Mouse (Mus musculus) intestine, embryonic 16.5 days (tissue): ENCODE measurements around the gene Slc38a3. TPM values are rescaled to one million over a fixed set of nuclear protein-coding genes. Genes with fewer than 3 reads are reported as not detected.

Experiments
- ATAC-seq: fragments of 200-750 bp; cut with Nextera tagmentation; 2 replicates; pipeline ENCODE4 v1.8.0; 2017; ENCODE audit warnings: moderate TSS enrichment, moderate library complexity
- H3K27ac ChIP-seq: fragments of 300-500 bp; sonication (generic); 2 replicates; pipeline ENCODE4 v1.5.1; 2014; ENCODE audit warnings: mild to moderate bottlenecking, low read length
- H3K27me3 ChIP-seq: fragments of 300-500 bp; sonication (generic); replicated peaks from 2 replicates; pipeline ENCODE4 v1.6.1; 2014; ENCODE audit warnings: low read length, control low read depth, mixed read lengths; ENCODE audit not compliant: control insufficient read depth, insufficient read depth
- H3K36me3 ChIP-seq: fragments of 300-500 bp; sonication (generic); 2 replicates; pipeline ENCODE4 v1.6.1; 2014; ENCODE audit warnings: low read length, control low read depth; ENCODE audit not compliant: control insufficient read depth, insufficient read depth
- H3K4me1 ChIP-seq: fragments of 300-500 bp; sonication (generic); 2 replicates; pipeline ENCODE4 v1.6.1; 2014; ENCODE audit warnings: low read length, control low read depth, mixed read lengths; ENCODE audit not compliant: control insufficient read depth, insufficient read depth
- H3K4me2 ChIP-seq: fragments of 300-500 bp; sonication (generic); 2 replicates; pipeline ENCODE4 v1.6.1; 2014; ENCODE audit warnings: low read depth, low read length, control low read depth
- H3K4me3 ChIP-seq: fragments of 300-500 bp; sonication (generic); 2 replicates; pipeline ENCODE4 v1.5.1; 2014; ENCODE audit warnings: mild to moderate bottlenecking, low read length
- H3K9ac ChIP-seq: fragments of 300-500 bp; sonication (generic); 2 replicates; pipeline ENCODE4 v1.6.1; 2014; ENCODE audit warnings: low read depth, low read length
- H3K9me3 ChIP-seq: fragments of 300-500 bp; sonication (generic); 2 replicates; pipeline ENCODE4 v1.6.1; 2016; ENCODE audit warnings: low read length, control low read depth; ENCODE audit not compliant: control insufficient read depth
- WGBS: fragments of 180-500 bp; shearing (Covaris S2); extraction: QIAGEN DNeasy Blood & Tissue Kit; methylation state at CpG from one replicate; pipeline ENCODE4 v1.1.7; 2014; 5-methylcytosine and 5-hydroxymethylcytosine counted together
- polyA plus RNA-seq: library from polyadenylated mRNA; unstranded; fragments of >200 nt; fragmentation: Nextera tagmentation; extraction: Ambion mirVana; gene quantifications from 2 replicates; pipeline ENCODE4 v1.2.1, GENCODE M21; 2015

The Slc38a3 gene
- polyA plus RNA-seq, 1 experiment from 2014 or later = 10.1 TPM

DNA sequence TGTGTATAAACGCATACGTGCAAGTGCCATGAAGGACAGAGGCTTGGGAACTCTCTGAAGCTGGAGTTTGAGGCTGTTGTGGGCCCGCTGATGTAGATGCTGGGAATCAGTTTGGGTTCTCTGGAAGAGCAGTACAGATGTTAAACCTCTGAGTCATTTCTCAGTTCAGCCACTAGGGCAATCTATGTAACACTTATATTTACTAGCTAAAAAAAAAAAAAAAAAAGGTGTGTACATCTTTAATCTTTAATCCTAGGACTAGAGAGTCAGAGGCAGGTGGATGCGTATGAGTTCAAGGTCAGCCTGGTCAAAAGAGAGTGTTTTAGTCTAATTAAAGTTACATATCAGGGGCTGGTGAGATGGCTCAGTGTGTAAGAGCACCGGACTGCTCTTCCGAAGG lies 22.4 kb downstream of the Slc38a3 start:
- Histone ChIP-seq H3K4me2 (no peak overlapping the region), H3K36me3 (no peaks in the 10 kb centered on the region), H3K4me1 (0 out of 2 replicates have a peak, but pooled peaks cover 4% of the 10 kb centered on the region), H3K27me3 (no peaks in the 10 kb centered on the region), H3K27ac (no peak overlapping the region), H3K9ac (no peak overlapping the region), H3K4me3 (no peak overlapping the region), H3K9me3 (no peaks in the 10 kb centered on the region)
- ATAC-seq = no peak
- 76% methylated on average over 6 of the region's 6 CpGs for WGBS

DNA sequence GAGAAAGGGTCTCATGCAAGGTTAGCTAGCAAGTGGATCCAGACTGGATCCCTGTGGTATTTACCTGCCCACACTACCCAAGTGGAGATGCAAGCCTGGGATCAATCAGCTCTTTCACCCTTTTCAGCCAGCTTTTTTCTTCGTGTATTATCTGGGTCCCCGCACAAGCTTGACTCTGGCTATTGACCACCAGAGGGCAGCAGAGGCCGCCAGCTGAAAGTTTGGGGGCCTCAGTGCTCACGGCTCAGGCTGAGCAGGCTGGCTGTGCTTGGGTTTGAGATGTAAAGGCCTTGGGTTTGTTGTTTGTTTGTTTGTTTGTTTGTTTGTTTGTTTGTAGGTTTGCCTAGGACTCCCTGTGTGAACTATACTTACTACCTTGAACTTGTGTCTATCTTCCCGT lies 23.8 kb downstream of the Slc38a3 start:
- H3K4me1 ChIP-seq = 0 out of 2 replicates have a peak, but pooled peaks cover 4% of the 10 kb centered on the region
- ATAC-seq = peak; percentile 67
- H3K27me3 ChIP-seq = no peaks in the 10 kb centered on the region
- H3K36me3 ChIP-seq = no peaks in the 10 kb centered on the region
- H3K9ac ChIP-seq = no peak overlapping the region
- WGBS = 15% methylated on average over 5 of the region's 5 CpGs
- no peak overlapping the region for H3K27ac ChIP-seq
- 0 out of 2 replicates have a peak overlapping the region, but pooled peaks have one; percentile 81 for H3K4me2 ChIP-seq
- no peak overlapping the region for H3K4me3 ChIP-seq
- no peaks in the 10 kb centered on the region for H3K9me3 ChIP-seq

DNA sequence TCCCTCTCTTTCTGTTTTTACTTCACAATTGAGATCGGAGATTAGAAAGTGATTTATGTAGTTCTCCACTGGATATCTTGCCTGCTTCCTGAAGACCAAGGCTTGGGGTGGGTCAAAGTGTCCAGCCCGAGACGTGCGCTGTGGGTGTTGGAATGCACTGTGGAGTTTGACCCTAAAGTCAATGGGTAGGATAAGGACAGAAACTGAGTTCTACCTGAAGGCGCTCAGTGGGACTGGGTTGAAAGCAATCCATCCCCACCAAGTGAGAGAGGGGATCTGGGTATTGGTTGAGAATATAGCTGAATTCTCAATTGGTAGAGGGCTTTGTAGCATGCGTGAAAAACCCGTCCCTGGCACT lies 24.2 kb downstream of the Slc38a3 start:
- Histone ChIP-seq H3K4me3 (peak overlapping the region; percentile 49; the same call in 1 of the 2 replicates), H3K4me1 (peaks cover 6% of the 10 kb centered on the region; the same call in 1 of the 2 replicates), H3K36me3 (no peaks in the 10 kb centered on the region), H3K27ac (peak overlapping the region; percentile 50; the same call in 1 of the 2 replicates), H3K9ac (peak overlapping the region; percentile 75), H3K4me2 (peak overlapping the region; percentile 81), H3K27me3 (no peaks in the 10 kb centered on the region), H3K9me3 (no peaks in the 10 kb centered on the region)
- WGBS = 42% methylated on average over 7 of the region's 7 CpGs
- ATAC-seq = peak; percentile 67

DNA sequence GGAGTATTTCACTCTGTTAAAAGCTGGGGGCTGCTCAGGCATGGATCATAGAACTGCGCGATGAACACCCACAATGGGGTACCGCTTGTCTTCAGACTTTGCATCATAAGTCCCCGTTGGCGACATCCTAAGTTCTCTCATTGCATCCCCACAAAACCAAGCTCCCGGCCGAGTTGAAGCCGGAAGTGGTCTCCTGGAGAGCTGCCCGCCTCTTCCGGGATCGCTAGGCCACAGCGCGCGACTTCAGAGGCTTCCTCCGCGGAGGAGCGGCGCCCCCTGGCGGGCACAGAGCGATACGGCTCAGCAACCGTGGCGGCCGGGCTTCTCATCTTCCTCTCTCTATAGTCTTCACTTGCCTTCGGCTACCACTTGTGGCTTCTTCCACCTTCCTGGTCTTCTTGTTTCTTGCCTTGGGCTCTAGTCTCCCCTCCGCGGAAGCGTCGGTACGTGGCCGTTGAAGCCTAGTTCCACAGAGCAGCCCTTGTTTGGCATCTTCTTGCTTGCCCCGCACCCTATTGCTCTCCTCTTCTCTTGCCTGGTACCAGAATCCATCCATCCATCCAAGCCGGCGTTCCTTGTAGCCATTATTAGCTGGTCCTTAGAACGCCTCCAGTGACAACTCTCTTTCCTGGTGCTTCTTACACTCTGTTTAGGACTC lies 24.7 kb downstream of the Slc38a3 start:
- ATAC-seq = peak; percentile 79
- WGBS = 5% methylated on average over 35 of the region's 35 CpGs
- H3K4me1 ChIP-seq = peaks cover 7% of the 10 kb centered on the region; the same call in 1 of the 2 replicates
- H3K27ac ChIP-seq = peak overlapping the region; percentile 61
- H3K4me2 ChIP-seq = peak overlapping the region; percentile 81
- peak overlapping the region; percentile 49 for H3K4me3 ChIP-seq
- no peaks in the 10 kb centered on the region for H3K9me3 ChIP-seq
- H3K27me3 ChIP-seq = no peaks in the 10 kb centered on the region
- H3K36me3 ChIP-seq = no peaks in the 10 kb centered on the region
- peak overlapping the region; percentile 75 for H3K9ac ChIP-seq

DNA sequence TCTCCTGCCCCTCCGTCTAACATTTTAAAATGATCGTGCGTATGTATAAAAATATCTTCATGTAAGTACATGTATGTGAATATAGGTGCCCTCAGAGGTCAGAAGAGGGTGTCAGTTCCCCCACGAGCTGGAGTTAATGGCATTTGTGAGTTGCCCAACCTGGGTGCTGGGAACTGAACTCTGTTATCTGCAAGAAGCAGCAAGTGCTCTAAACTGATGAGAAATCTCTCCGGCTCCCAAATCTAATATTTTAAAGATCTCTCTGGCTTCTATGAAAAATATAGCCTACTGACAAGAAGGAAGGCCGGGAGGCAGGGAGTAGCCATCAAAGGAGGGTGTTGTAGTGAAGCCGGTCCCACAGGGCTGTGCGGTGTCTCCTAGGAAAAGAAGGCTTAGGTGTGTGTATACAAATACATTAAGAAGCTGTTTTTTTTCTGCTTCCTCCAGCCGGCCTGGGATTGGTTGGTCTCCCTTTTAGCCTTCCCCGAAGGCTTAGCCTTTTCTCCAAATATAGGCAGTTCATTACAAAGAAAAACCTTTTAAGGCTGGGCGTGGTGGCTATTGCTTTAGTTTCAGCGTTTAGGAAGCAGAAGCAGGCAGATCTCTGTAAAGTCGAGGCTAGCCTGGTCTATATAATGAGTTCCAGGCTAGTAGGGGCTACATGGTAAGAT lies 25.7 kb downstream of the Slc38a3 start:
- WGBS = 92% methylated on average over 13 of the region's 13 CpGs
- H3K4me3 ChIP-seq = no peak overlapping the region
- no peaks in the 10 kb centered on the region for H3K9me3 ChIP-seq
- no peak for ATAC-seq
- no peak overlapping the region for H3K27ac ChIP-seq
- H3K9ac ChIP-seq = peak overlapping the region; percentile 75; the same call in 1 of the 2 replicates
- no peaks in the 10 kb centered on the region for H3K27me3 ChIP-seq
- H3K4me1 ChIP-seq = peaks cover 9% of the 10 kb centered on the region; the same call in 1 of the 2 replicates
- H3K4me2 ChIP-seq = peak overlapping the region; percentile 81; the same call in 1 of the 2 replicates
- no peaks in the 10 kb centered on the region for H3K36me3 ChIP-seq

DNA sequence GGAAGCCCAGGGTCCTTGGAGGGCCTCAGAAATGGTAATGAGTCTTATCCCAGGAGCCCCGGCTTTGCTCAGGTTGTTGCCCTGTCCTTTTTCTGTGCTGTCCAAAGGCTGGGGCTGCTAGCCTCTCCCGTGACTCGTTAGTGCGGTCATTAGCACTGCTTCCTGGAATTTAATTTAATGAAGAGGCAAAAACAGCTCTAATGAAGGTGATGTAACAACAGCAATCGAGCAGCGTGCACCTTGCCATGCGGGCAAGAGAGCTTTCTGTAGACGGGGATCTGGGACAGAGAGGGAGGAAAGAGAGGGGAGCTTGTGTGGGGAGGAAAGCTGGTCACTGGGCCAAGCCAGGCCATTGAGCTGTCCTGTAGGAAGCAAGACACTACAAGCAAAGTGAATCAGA lies 27.7 kb downstream of the Slc38a3 start:
- no peaks in the 10 kb centered on the region for H3K36me3 ChIP-seq
- H3K9me3 ChIP-seq = no peaks in the 10 kb centered on the region
- H3K4me3 ChIP-seq = no peak overlapping the region
- H3K4me1 ChIP-seq = peaks cover 12% of the 10 kb centered on the region; the same call in 1 of the 2 replicates
- no peak overlapping the region for H3K27ac ChIP-seq
- 64% methylated on average over 8 of the region's 8 CpGs for WGBS
- no peak overlapping the region for H3K4me2 ChIP-seq
- no peak for ATAC-seq
- no peak overlapping the region for H3K9ac ChIP-seq
- no peaks in the 10 kb centered on the region for H3K27me3 ChIP-seq

DNA sequence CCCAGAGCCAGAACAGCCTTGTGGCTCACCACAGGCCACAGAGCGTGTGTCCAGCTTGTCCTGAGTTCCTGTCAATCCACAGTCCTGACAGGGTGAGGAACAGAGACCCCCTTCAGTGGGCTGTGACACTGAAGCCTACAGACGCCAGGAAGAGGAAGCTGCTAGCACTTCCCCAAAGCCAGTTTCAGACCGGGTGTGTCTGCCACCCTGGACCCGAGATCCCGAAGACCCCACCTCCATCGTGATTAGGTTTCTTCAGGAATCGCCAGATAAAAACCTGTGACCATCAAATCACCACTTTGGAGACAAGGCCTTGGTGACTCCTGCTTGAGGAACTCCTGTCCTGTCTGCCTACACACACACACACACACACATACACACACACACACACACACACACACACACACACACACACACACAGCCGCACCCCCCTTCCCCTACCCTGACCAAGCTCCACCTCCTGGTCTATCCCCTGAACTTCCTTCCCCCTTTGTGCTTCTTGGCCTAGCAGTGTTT lies 29.0 kb downstream of the Slc38a3 start:
- H3K4me3 ChIP-seq = no peak overlapping the region
- H3K9me3 ChIP-seq = no peaks in the 10 kb centered on the region
- peak overlapping the region; percentile 16 for H3K9ac ChIP-seq
- WGBS = 37% methylated on average over 8 of the region's 8 CpGs
- H3K27ac ChIP-seq = no peak overlapping the region
- H3K27me3 ChIP-seq = no peaks in the 10 kb centered on the region
- H3K36me3 ChIP-seq = no peaks in the 10 kb centered on the region
- H3K4me1 ChIP-seq = peaks cover 18% of the 10 kb centered on the region; the same call in 1 of the 2 replicates
- ATAC-seq = no peak
- no peak overlapping the region for H3K4me2 ChIP-seq

DNA sequence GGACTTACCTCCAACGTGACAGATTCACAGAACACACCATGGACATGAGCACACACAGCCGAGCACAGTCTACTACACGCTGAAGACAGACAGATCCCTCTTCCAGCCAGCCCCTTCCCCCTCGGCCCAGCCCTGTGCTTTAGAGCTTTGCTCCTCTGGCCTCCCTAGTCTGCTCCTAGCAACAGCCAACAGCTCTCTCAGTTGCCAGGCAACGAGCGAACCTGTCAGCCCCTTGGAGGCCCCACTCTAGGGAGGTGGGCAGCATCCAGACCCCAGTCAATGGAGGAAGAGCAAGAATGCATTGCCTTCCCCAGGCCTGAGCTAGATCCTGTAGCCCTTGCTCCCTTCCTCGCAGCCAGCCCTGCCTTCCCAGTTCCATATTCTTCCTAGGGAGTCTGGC lies 32.3 kb downstream of the Slc38a3 start:
- H3K9ac ChIP-seq = no peak overlapping the region
- no peaks in the 10 kb centered on the region for H3K9me3 ChIP-seq
- no peaks in the 10 kb centered on the region for H3K27me3 ChIP-seq
- H3K4me1 ChIP-seq = peaks cover 24% of the 10 kb centered on the region
- 25% methylated on average over 7 of the region's 7 CpGs for WGBS
- no peak overlapping the region for H3K4me3 ChIP-seq
- no peak overlapping the region for H3K27ac ChIP-seq
- ATAC-seq = no peak
- H3K36me3 ChIP-seq = no peaks in the 10 kb centered on the region
- no peak overlapping the region for H3K4me2 ChIP-seq

DNA sequence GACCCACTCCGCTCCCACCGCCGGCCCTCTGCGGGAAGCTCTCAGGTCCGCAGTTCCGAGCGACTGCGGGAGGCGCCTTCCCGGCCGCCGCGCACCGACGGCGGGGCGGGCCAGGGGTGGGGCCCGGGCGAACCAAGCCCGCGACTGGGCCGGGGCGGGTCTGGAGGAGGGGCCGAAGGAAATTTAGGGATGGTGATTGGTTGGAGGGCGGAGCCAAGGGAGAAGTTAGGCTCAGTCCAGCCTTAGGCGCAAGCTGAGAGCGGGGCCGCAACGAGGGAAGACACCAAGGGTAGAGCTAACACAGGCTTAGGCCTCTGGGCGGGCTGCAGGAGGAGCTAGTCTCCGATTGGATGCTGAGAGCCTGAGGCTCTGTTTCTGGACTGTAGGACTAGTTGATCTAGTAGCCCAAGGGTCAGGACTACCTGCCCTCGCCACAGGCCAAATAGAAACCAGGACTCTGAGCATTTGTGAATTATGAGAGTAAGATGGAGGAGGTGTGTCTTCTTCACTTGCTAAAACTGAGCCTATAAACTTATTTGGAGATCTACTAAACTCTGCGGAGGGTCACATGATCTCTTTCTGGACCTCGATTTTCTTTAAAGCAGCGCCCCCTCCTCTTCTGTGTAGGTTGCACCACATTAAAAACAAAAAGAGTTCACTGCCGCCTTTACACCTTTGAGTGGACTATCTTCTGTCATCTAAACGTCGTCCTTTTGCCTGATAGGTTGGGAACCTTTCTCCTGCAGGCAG lies 33.9 kb downstream of the Slc38a3 start, which contains the start of gene Gnai2:
TSS of gene Gnai2 (minus strand) at position 89 of the 750 bp plus-strand sequence.
- Histone ChIP-seq H3K36me3 (no peaks in the 10 kb centered on the region), H3K27me3 (no peaks in the 10 kb centered on the region), H3K4me2 (peak within 1 kb of the TSS; percentile 97), H3K9me3 (no peaks in the 10 kb centered on the region), H3K4me3 (peak within 1 kb of the TSS; percentile 84), H3K27ac (peak within 1 kb of the TSS; percentile 91), H3K4me1 (peaks cover 40% of the 10 kb centered on the region), H3K9ac (peak within 1 kb of the TSS; percentile 90)
- peak; percentile 96 for ATAC-seq
- 3% methylated on average over 36 of the region's 38 CpGs for WGBS
